Mouse (Mus musculus): ENCODE measurements at regions not wholly inside any gene's neighbourhood (a gene's known extent, or its start where the extent isn't known, plus 50 kb on each side); places are given as distances from the start of the nearest gene placed in this dataset.

GRCm38 (mm10) chr5:119567639-119568038, 102.8 kb upstream of the Tbx3 start:
- TF ChIP-seq POLR2A (IDR thresholded peaks at IDR 0.05; ENCODE audit: insufficient read depth, low read length) (no peak), CTCF (IDR thresholded peaks at IDR 0.05; ENCODE audit: low read depth, low read length) (no peak)

Data from ES-Bruce4 (cell line).